Mouse (Mus musculus) megakaryocyte, embryonic 14.5 days (primary cell): ENCODE results near the gene Gm36210.

Experiments used
- FLI1 ChIP-seq: IDR thresholded peaks from 2 replicates; pipeline ENCODE4 v1.6.1; 2012; ENCODE audit warnings: low read length, inconsistent platforms, mixed read lengths
- GATA1 ChIP-seq: IDR thresholded peaks from 3 replicates; pipeline ENCODE4 v1.6.1; 2012; ENCODE audit warnings: mixed read lengths, low read length, inconsistent platforms, borderline replicate concordance

DNA sequence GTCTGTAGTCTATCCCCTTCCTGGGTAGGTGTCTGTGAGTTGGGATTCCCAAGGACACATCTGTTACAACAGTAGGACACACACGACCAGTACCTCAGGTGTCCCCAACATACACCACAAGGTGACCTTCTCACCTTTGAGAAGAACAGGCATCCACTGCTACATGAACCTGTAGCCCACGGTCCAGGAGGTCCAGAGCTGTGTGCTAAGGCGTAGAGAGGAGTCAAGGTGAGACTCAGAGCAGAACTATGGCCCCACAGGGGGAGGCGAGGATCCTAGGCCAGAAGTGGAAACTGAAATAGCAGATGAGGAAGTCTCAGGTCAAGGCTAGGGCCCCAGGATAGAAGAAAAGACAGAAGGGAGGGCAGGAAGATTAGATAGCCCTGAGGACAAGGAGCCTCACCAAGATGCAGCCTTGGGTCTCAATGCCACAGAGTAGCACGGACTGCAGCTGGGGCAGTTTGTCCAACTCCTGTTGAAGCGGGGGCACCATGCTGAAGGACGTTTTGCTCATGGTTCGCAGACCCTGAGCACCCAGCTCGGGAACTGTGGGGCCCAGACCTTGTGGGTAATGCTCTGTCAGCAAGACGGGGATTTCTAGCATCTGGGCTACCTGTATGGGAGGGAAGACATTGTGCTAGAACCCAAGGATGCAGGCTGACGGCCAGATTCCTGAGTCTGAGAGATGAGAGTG, 55.5 kb downstream of the Gm36210 start:
- TF ChIP-seq GATA1 (no peak), FLI1 (no peak)
